Mouse (Mus musculus) ES-E14 (cell line): ENCODE data around the gene Tbc1d30.

Experiments used
- CHD2 ChIP-seq: IDR thresholded peaks from 2 replicates; pipeline ENCODE4 v1.6.1; 2014; ENCODE audit warnings: mild to moderate bottlenecking, low read depth, low read length, inconsistent platforms
- HCFC1 ChIP-seq: IDR thresholded peaks from 2 replicates; pipeline ENCODE4 v1.6.1; 2012; ENCODE audit warnings: low read length, inconsistent platforms, borderline replicate concordance; ENCODE audit not compliant: insufficient read depth
- MAFK ChIP-seq: IDR thresholded peaks from 2 replicates; pipeline ENCODE4 v1.6.1; 2014; ENCODE audit warnings: mild to moderate bottlenecking, low read depth, low read length, inconsistent platforms; ENCODE audit not compliant: insufficient read depth
- ZNF384 ChIP-seq: IDR thresholded peaks from 2 replicates; pipeline ENCODE4 v1.6.1; 2012; ENCODE audit warnings: low read depth, low read length, inconsistent platforms

DNA sequence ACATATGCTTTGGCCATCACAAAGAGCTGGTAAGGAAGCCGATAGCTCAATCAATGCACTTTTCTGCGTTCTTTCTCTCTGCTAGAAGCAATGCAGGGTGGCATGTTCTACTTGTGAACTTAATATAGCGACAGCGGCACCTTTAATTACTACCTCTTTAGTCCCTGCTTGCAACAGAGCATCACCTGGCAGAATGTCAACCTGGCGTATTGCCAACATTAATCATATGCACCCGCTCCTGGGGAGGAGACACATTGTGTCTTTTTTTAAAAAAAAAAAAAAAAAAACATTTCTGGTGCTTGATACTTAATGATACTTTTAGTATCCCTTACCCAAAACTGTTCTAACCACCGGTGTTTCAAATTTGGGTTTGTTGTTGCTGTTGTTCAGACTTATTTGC lies 27.6 kb downstream of the Tbc1d30 start:
- TF ChIP-seq HCFC1, result no peak
- TF ChIP-seq ZNF384, result no peak
- no peak for TF ChIP-seq CHD2
- no peak for TF ChIP-seq MAFK
